Mouse (Mus musculus): ENCODE results near the gene Gm20388.

- TF ChIP-seq CTCF (IDR thresholded peaks at IDR 0.05; ENCODE audit: extremely low read depth, insufficient read depth, low read length) = no peak
- TF ChIP-seq POLR2A (IDR thresholded peaks at IDR 0.05; ENCODE audit: extremely low read depth, insufficient read depth, low read length) = no peak
These were observed 2056.2 kb downstream of the Gm20388 start for GRCm38 (mm10) chr8:121966714-121967448.

Data from cortical plate, adult 2 months (tissue).